Mouse (Mus musculus): ENCODE results near the gene Stpg3.
A peak's percentile ranks its signal among the peaks of the same experiment; 100 is the strongest.

GRCm38 (mm10) chr2:25177685-25178084 is 36.8 kb downstream of the Stpg3 start:
- TF ChIP-seq CTCF (IDR thresholded peaks at IDR 0.05; ENCODE audit: extremely low read depth, insufficient read depth, low read length): no peak
- 0 out of 2 replicates have a peak, but pooled peaks have one; percentile 37 for TF ChIP-seq POLR2A (IDR thresholded peaks at IDR 0.05; ENCODE audit: extremely low read depth, insufficient read depth, low read length)

Data from cortical plate, adult 2 months (tissue).